ENCODE assay signal across 23 mouse cellular contexts in genomic region chr1:127498746-127499145, GRCm38 (mm10).
"Had no signal": no experiment of that assay in that cellular context is flagged by ENCODE, and none has a peak within 500 bp of the region (broad histone marks: within the 10 kb centered on the region; RNA-seq: fewer than 3 reads in every experiment).

No protein-coding gene starts in this region.

- DNase-seq: kidney, adult 18-20 months; kidney, adult 9 months; kidney, postnatal 10 days; kidney, postnatal 4 days; layer of hippocampus, adult 9-11 months; liver; lung, adult 18-20 months; lung, postnatal 10 days; lung, postnatal 36 days; right cerebral cortex, adult 18-20 months; right cerebral cortex, postnatal 14 days; right cerebral cortex, postnatal 4 days; thymus, postnatal 25 days had no signal

- H3K4me1 ChIP-seq: limb, embryonic 10.5 days; limb, embryonic 13.5 days; liver, embryonic 12.5 days; liver, embryonic 15.5 days; lung, embryonic 15.5 days; neural tube, embryonic 12.5 days; stomach, embryonic 15.5 days had no signal

- ATAC-seq: liver, embryonic 12.5 days; midbrain, embryonic 15.5 days had no signal

- H3K4me3 ChIP-seq: limb, embryonic 10.5 days; limb, embryonic 13.5 days; liver, embryonic 12.5 days; liver, embryonic 15.5 days; lung, embryonic 15.5 days; midbrain, embryonic 10.5 days; midbrain, embryonic 15.5 days; neural tube, embryonic 12.5 days; neural tube, embryonic 15.5 days; stomach, embryonic 15.5 days had no signal

- H3K9ac ChIP-seq: limb, embryonic 13.5 days; liver, embryonic 12.5 days; liver, embryonic 15.5 days; lung, embryonic 15.5 days; midbrain, embryonic 15.5 days; neural tube, embryonic 12.5 days; neural tube, embryonic 15.5 days; stomach, embryonic 15.5 days had no signal

- H3K27me3 ChIP-seq: limb, embryonic 13.5 days; liver, embryonic 12.5 days; liver, embryonic 15.5 days; lung, embryonic 15.5 days; midbrain, embryonic 15.5 days; stomach, embryonic 15.5 days had no signal

- H3K36me3 ChIP-seq: limb, embryonic 10.5 days; limb, embryonic 13.5 days; liver, embryonic 12.5 days; liver, embryonic 15.5 days; lung, embryonic 15.5 days; midbrain, embryonic 10.5 days; neural tube, embryonic 12.5 days; neural tube, embryonic 15.5 days; stomach, embryonic 15.5 days had no signal

- H3K9me3 ChIP-seq: limb, embryonic 10.5 days; limb, embryonic 13.5 days; liver, embryonic 12.5 days; liver, embryonic 15.5 days; lung, embryonic 15.5 days; midbrain, embryonic 10.5 days; midbrain, embryonic 15.5 days; neural tube, embryonic 12.5 days; neural tube, embryonic 15.5 days; stomach, embryonic 15.5 days had no signal

- H3K27ac ChIP-seq: limb, embryonic 10.5 days; limb, embryonic 13.5 days; liver, embryonic 12.5 days; liver, embryonic 15.5 days; lung, embryonic 15.5 days; midbrain, embryonic 10.5 days; midbrain, embryonic 15.5 days; neural tube, embryonic 12.5 days; neural tube, embryonic 15.5 days; stomach, embryonic 15.5 days had no signal

- H3K4me2 ChIP-seq: limb, embryonic 13.5 days; liver, embryonic 12.5 days; liver, embryonic 15.5 days; lung, embryonic 15.5 days; midbrain, embryonic 15.5 days; neural tube, embryonic 12.5 days; neural tube, embryonic 15.5 days; stomach, embryonic 15.5 days had no signal
